Mouse (Mus musculus) ES-Bruce4 (cell line): ENCODE measurements around the gene Zfp362.

ENCODE experiments used
- CTCF ChIP-seq: IDR thresholded peaks from one replicate; pipeline ENCODE4 v1.8.1; 2011; ENCODE audit warnings: low read depth, low read length
- EP300 ChIP-seq: IDR thresholded peaks from 2 replicates; pipeline ENCODE4 v1.6.1; 2011; ENCODE audit warnings: low read depth, low read length; ENCODE audit not compliant: insufficient read depth

- TF ChIP-seq CTCF (no peak), EP300 (peak; percentile 81)
Measured at GRCm38 (mm10) chr4:128737137-128737589, 68.7 kb downstream of the Zfp362 start.
